Mouse (Mus musculus): Measurements from ENCODE around the gene Mast4. TPM values are rescaled to one million over a fixed set of nuclear protein-coding genes. Genes with fewer than 3 reads are reported as not detected.

Gene Mast4
- total and polyA plus RNA-seq, 3 experiments = 8.5 to 33.1 (median 23.6) TPM

- no peak for TF ChIP-seq CTCF (IDR thresholded peaks at IDR 0.05)
- no peak for TF ChIP-seq POLR2A (IDR thresholded peaks at IDR 0.05; ENCODE audit: insufficient read depth, low read depth, low read length)
- TF ChIP-seq EP300 (IDR thresholded peaks at IDR 0.05; ENCODE audit: insufficient read depth, low read depth, low read length) = no peak
- intact Hi-C loops (cut with DNase I) = no loop called here
- H3K27ac ChIP-seq = no peak overlapping the region; the same call in 1 of the 2 replicates
- H3K9ac ChIP-seq (ENCODE audit: low read depth, low read length) = no peak overlapping the region
- 34% methylated on average over 7 of the region's 7 CpGs for WGBS
- H3K79me2 ChIP-seq (replicated peaks; ENCODE audit: control insufficient read depth, insufficient read depth, low read length) = peaks cover 2% of the 10 kb centered on the region; the same call in 1 of the 2 replicates
- peak in 1 of 2 experiments; percentile 31 for DNase-seq
- peaks cover 10% of the 10 kb centered on the region for H3K4me1 ChIP-seq (ENCODE audit: control insufficient read depth, insufficient read depth, low read length)
- H3K36me3 ChIP-seq (ENCODE audit: control insufficient read depth, insufficient read depth, low read length) = no peaks in the 10 kb centered on the region
- H3K4me3 ChIP-seq = no peak overlapping the region
- no peaks in the 10 kb centered on the region for H3K27me3 ChIP-seq (ENCODE audit: control insufficient read depth, insufficient read depth, low read length)
These were observed 266.6 kb downstream of the Mast4 start for GRCm38 (mm10) chr13:103067581-103068166.

- H3K4me3 ChIP-seq = no peak overlapping the region
- intact Hi-C loops (cut with DNase I) = no loop called here
- no peak overlapping the region for H3K27ac ChIP-seq
- no peak for DNase-seq
- no peaks in the 10 kb centered on the region for H3K27me3 ChIP-seq (ENCODE audit: control insufficient read depth, insufficient read depth, low read length)
- H3K4me1 ChIP-seq (ENCODE audit: control insufficient read depth, insufficient read depth, low read length) = peaks cover 10% of the 10 kb centered on the region
- no peak for TF ChIP-seq POLR2A (IDR thresholded peaks at IDR 0.05; ENCODE audit: insufficient read depth, low read depth, low read length)
- no peak for TF ChIP-seq EP300 (IDR thresholded peaks at IDR 0.05; ENCODE audit: insufficient read depth, low read depth, low read length)
- no peak for TF ChIP-seq CTCF (IDR thresholded peaks at IDR 0.05)
- H3K9ac ChIP-seq (ENCODE audit: low read depth, low read length) = no peak overlapping the region
- no peaks in the 10 kb centered on the region for H3K36me3 ChIP-seq (ENCODE audit: control insufficient read depth, insufficient read depth, low read length)
- H3K79me2 ChIP-seq (replicated peaks; ENCODE audit: control insufficient read depth, insufficient read depth, low read length) = peaks cover 2% of the 10 kb centered on the region; the same call in 1 of the 2 replicates
- 72% methylated on average over 7 of the region's 7 CpGs for WGBS
These were observed 268.9 kb downstream of the Mast4 start for GRCm38 (mm10) chr13:103065437-103065836.

- peaks cover 3% of the 10 kb centered on the region; the same call in 1 of the 2 replicates for H3K79me2 ChIP-seq (replicated peaks; ENCODE audit: control insufficient read depth, insufficient read depth, low read length)
- H3K27ac ChIP-seq = no peak overlapping the region
- H3K36me3 ChIP-seq (ENCODE audit: control insufficient read depth, insufficient read depth, low read length) = no peaks in the 10 kb centered on the region
- no peaks in the 10 kb centered on the region for H3K27me3 ChIP-seq (ENCODE audit: control insufficient read depth, insufficient read depth, low read length)
- no peak for TF ChIP-seq CTCF (IDR thresholded peaks at IDR 0.05)
- TF ChIP-seq EP300 (IDR thresholded peaks at IDR 0.05; ENCODE audit: insufficient read depth, low read depth, low read length) = no peak
- TF ChIP-seq POLR2A (IDR thresholded peaks at IDR 0.05; ENCODE audit: insufficient read depth, low read depth, low read length) = no peak
- H3K9ac ChIP-seq (ENCODE audit: low read depth, low read length) = no peak overlapping the region
- WGBS = 95% methylated on average over 2 of the region's 2 CpGs
- H3K4me3 ChIP-seq = no peak overlapping the region
- no peak for DNase-seq
- peaks cover 2% of the 10 kb centered on the region for H3K4me1 ChIP-seq (ENCODE audit: control insufficient read depth, insufficient read depth, low read length)
- intact Hi-C loops (cut with DNase I) = no loop called here
These were observed 272.6 kb downstream of the Mast4 start for GRCm38 (mm10) chr13:103061680-103062079.

GRCm38 (mm10) chr13:103059995-103060652 is 274.2 kb downstream of the Mast4 start:
- Histone ChIP-seq H3K79me2 (replicated peaks; ENCODE audit: control insufficient read depth, insufficient read depth, low read length) (0 out of 2 replicates have a peak, but pooled peaks cover 2% of the 10 kb centered on the region), H3K4me3 (peak overlapping the region; percentile 7; the same call in 1 of the 2 replicates), H3K4me1 (ENCODE audit: control insufficient read depth, insufficient read depth, low read length) (peaks cover 2% of the 10 kb centered on the region), H3K27me3 (ENCODE audit: control insufficient read depth, insufficient read depth, low read length) (no peaks in the 10 kb centered on the region), H3K9ac (ENCODE audit: low read depth, low read length) (no peak overlapping the region), H3K36me3 (ENCODE audit: control insufficient read depth, insufficient read depth, low read length) (no peaks in the 10 kb centered on the region), H3K27ac (no peak overlapping the region; the same call in 1 of the 2 replicates)
- intact Hi-C loops (cut with DNase I) = no loop called here
- WGBS = 61% methylated on average over 11 of the region's 11 CpGs
- DNase-seq = no peak
- no peak for TF ChIP-seq EP300 (IDR thresholded peaks at IDR 0.05; ENCODE audit: insufficient read depth, low read depth, low read length)
- no peak for TF ChIP-seq POLR2A (IDR thresholded peaks at IDR 0.05; ENCODE audit: insufficient read depth, low read depth, low read length)
- no peak for TF ChIP-seq CTCF (IDR thresholded peaks at IDR 0.05)

GRCm38 (mm10) chr13:103056451-103056850 is 277.8 kb downstream of the Mast4 start:
- H3K4me3 ChIP-seq = no peak overlapping the region
- DNase-seq = no peak
- no peaks in the 10 kb centered on the region for H3K36me3 ChIP-seq (ENCODE audit: control insufficient read depth, insufficient read depth, low read length)
- 0 out of 2 replicates have a peak, but pooled peaks cover 2% of the 10 kb centered on the region for H3K79me2 ChIP-seq (replicated peaks; ENCODE audit: control insufficient read depth, insufficient read depth, low read length)
- no peak overlapping the region for H3K9ac ChIP-seq (ENCODE audit: low read depth, low read length)
- no peaks in the 10 kb centered on the region; the same call in 1 of the 2 replicates for H3K4me1 ChIP-seq (ENCODE audit: control insufficient read depth, insufficient read depth, low read length)
- H3K27me3 ChIP-seq (ENCODE audit: control insufficient read depth, insufficient read depth, low read length) = no peaks in the 10 kb centered on the region
- TF ChIP-seq EP300 (IDR thresholded peaks at IDR 0.05; ENCODE audit: insufficient read depth, low read depth, low read length) = no peak
- no peak for TF ChIP-seq CTCF (IDR thresholded peaks at IDR 0.05)
- TF ChIP-seq POLR2A (IDR thresholded peaks at IDR 0.05; ENCODE audit: insufficient read depth, low read depth, low read length) = no peak
- intact Hi-C loops (cut with DNase I) = no loop called here
- 66% methylated on average over 10 of the region's 10 CpGs for WGBS
- H3K27ac ChIP-seq = no peak overlapping the region

- Histone ChIP-seq H3K4me3 (no peak overlapping the region), H3K79me2 (replicated peaks; ENCODE audit: control insufficient read depth, insufficient read depth, low read length) (0 out of 2 replicates have a peak, but pooled peaks cover 2% of the 10 kb centered on the region), H3K4me1 (ENCODE audit: control insufficient read depth, insufficient read depth, low read length) (peaks cover 2% of the 10 kb centered on the region; the same call in 1 of the 2 replicates), H3K27ac (no peak overlapping the region), H3K27me3 (ENCODE audit: control insufficient read depth, insufficient read depth, low read length) (no peaks in the 10 kb centered on the region), H3K36me3 (ENCODE audit: control insufficient read depth, insufficient read depth, low read length) (no peaks in the 10 kb centered on the region), H3K9ac (ENCODE audit: low read depth, low read length) (no peak overlapping the region)
- 80% methylated on average over 7 of the region's 7 CpGs for WGBS
- TF ChIP-seq EP300 (IDR thresholded peaks at IDR 0.05; ENCODE audit: insufficient read depth, low read depth, low read length) (no peak), CTCF (IDR thresholded peaks at IDR 0.05) (no peak), POLR2A (IDR thresholded peaks at IDR 0.05; ENCODE audit: insufficient read depth, low read depth, low read length) (no peak)
- intact Hi-C loops (cut with DNase I) = no loop called here
- no peak for DNase-seq
These were observed 281.6 kb downstream of the Mast4 start for GRCm38 (mm10) chr13:103052661-103053060.

Data from heart, adult 2 months (tissue).